Mouse (Mus musculus) embryonic facial prominence, embryonic 15.5 days (tissue): ENCODE data around the gene Gm17727. TPM values are rescaled to one million over a fixed set of nuclear protein-coding genes. Genes with fewer than 3 reads are reported as not detected.
"Not testable (repeated sequence)": the region's sequence is repeated elsewhere in the genome, so short reads cannot be mapped to it uniquely, and the experiment has no call there.

Experiments
- ATAC-seq: fragments of 200-750 bp; cut with Nextera tagmentation; 2 replicates; pipeline ENCODE4 v1.8.0; 2017; ENCODE audit warnings: low read depth, moderate TSS enrichment; ENCODE audit not compliant: insufficient number of reproducible peaks, low FRiP score, low TSS enrichment
- H3K27ac ChIP-seq: fragments of 300-500 bp; sonication (generic); replicated peaks from 2 replicates; pipeline ENCODE4 v1.5.1; 2015; ENCODE audit warnings: mild to moderate bottlenecking, inconsistent platforms
- H3K27me3 ChIP-seq: fragments of 300-500 bp; sonication (generic); 2 replicates; pipeline ENCODE4 v1.6.1; 2015; ENCODE audit warnings: inconsistent platforms
- H3K36me3 ChIP-seq: fragments of 300-500 bp; sonication (generic); 2 replicates; pipeline ENCODE4 v1.6.1; 2015; ENCODE audit warnings: mild to moderate bottlenecking, inconsistent platforms
- H3K4me1 ChIP-seq: fragments of 300-500 bp; sonication (generic); 2 replicates; pipeline ENCODE4 v1.6.1; 2015; ENCODE audit warnings: inconsistent platforms
- H3K4me2 ChIP-seq: fragments of 300-500 bp; sonication (generic); replicated peaks from 2 replicates; pipeline ENCODE4 v1.6.1; 2015; ENCODE audit warnings: mild to moderate bottlenecking, inconsistent platforms
- H3K4me3 ChIP-seq: fragments of 300-500 bp; sonication (generic); replicated peaks from 2 replicates; pipeline ENCODE4 v1.5.1; 2015; ENCODE audit warnings: mild to moderate bottlenecking, inconsistent platforms
- H3K9ac ChIP-seq: fragments of 300-500 bp; sonication (generic); 2 replicates; pipeline ENCODE4 v1.6.1; 2015; ENCODE audit warnings: inconsistent platforms
- H3K9me3 ChIP-seq: fragments of 300-500 bp; sonication (generic); replicated peaks from 2 replicates; pipeline ENCODE4 v1.6.1; 2016; ENCODE audit warnings: inconsistent platforms
- WGBS: fragments of 180-500 bp; shearing (Covaris S2); methylation state at CpG from one replicate; pipeline ENCODE4 v1.1.7; 2015; 5-methylcytosine and 5-hydroxymethylcytosine counted together
- polyA plus RNA-seq: library from polyadenylated mRNA; unstranded; fragments of >200 nt; fragmentation: Nextera tagmentation; extraction: Ambion mirVana; gene quantifications from 2 replicates; pipeline ENCODE4 v1.2.1, GENCODE M21; 2015

Gene Gm17727
- polyA plus RNA-seq, result not detected in 2 replicates

DNA sequence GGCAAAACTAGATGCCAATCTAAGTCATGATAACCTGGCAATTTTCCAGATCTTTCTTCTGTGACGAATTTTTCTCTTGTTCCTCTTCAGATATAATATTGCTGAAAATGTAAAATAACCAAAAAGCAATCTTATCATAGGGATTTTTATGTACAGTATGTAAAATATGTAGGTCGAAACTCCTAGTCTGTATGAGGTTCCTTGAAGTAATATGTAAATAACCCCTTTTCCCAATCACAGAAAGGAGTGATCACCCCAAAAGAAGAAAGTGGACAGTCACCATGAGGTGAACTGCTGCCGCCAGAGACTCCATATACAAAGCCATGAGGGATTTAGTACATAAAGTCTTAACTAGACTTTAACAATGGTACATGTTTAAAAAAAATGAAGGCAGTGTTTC lies at the start of gene Gm17727:
TSS of gene Gm17727 (minus strand) at position 101 of the 400 bp plus-strand sequence.
- Histone ChIP-seq H3K27me3 (no peaks in the 10 kb centered on the region), H3K9ac (no peak within 1 kb of the TSS), H3K4me1 (no peaks in the 10 kb centered on the region), H3K4me2 (no peak within 1 kb of the TSS), H3K36me3 (no peaks in the 10 kb centered on the region), H3K27ac (no peak within 1 kb of the TSS), H3K9me3 (0 out of 2 replicates have a peak, but pooled peaks cover 5% of the 10 kb centered on the region), H3K4me3 (no peak within 1 kb of the TSS)
- no peak for ATAC-seq
- 58% methylated on average over 3 of the region's 3 CpGs for WGBS

DNA sequence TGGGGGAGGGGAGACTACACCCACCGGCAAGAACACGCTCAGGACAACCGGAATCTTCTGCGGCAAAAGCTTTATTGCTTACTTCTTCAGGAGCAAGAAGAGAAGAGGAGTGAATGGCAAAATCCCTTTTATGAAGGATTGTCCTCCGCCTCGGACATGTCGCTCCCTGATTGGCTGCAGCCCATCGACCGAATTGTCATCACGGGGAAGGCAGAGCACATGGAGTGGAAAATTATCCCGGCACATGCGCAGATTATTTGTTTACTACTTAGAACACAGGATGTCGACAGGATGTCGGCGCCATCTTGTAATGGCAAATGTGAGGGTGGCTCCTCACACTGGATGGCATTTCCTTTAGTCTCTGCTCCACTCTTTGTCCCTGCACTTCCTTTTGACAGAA lies 40.0 kb upstream of the Gm17727 start:
- not testable (repeated sequence) for H3K27me3 ChIP-seq, ATAC-seq, H3K4me1 ChIP-seq, H3K4me2 ChIP-seq, H3K27ac ChIP-seq, H3K9me3 ChIP-seq, H3K9ac ChIP-seq, H3K36me3 ChIP-seq, H3K4me3 ChIP-seq
- WGBS, result 93% methylated on average over 15 of the region's 15 CpGs

DNA sequence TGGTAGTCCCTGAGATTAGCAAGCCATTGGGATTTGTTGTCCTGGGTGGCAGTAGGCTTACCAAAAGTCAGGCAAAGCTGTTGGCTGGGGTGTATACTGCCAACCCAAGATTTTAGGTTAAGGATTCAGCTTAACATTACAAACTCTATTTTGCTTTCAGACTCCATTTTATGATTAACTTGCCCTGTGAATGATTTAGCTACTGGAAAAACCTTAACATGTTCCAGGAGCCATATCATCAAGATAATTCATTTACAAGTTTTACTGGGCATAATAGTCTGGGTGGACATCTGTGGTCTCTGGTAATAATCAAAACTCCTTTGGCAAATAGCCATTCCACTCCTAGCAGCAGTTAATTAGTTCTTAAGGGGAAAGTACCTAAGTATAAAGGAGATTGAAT lies 20.2 kb upstream of the Gm17727 start:
- no peaks in the 10 kb centered on the region for H3K36me3 ChIP-seq
- H3K4me3 ChIP-seq, result no peak overlapping the region
- H3K9ac ChIP-seq, result no peak overlapping the region
- no peaks in the 10 kb centered on the region for H3K9me3 ChIP-seq
- H3K4me1 ChIP-seq, result no peaks in the 10 kb centered on the region
- H3K27ac ChIP-seq, result no peak overlapping the region
- H3K4me2 ChIP-seq, result no peak overlapping the region
- H3K27me3 ChIP-seq, result no peaks in the 10 kb centered on the region
- ATAC-seq, result no peak

DNA sequence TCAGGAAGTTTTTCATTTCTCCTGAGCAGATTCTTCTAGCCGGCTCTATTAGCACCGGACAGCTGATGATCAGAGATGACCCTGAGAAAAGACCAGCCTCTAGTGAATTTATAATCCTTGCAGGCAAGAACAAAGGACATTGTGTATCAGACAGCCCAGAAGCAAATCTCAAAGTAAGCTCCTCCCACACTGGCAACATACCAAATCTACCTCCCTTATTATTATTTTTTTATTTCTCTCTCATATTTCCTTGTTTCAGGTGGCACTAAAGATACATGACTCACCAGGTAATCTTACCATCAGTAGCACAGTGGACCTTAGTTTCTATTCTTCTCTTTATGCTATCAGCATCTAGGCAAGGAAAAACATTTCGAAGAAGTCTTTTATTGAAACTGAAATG lies 12.1 kb upstream of the Gm17727 start, which contains the start of the genes Gm27235 and D730048I06Rik:
TSS of gene Gm27235 (minus strand) at position 101 of the 400 bp plus-strand sequence.
TSS of gene D730048I06Rik (minus strand) at position 112 of the 400 bp plus-strand sequence.
- Histone ChIP-seq H3K4me3 (no peak within 1 kb of the TSS), H3K9me3 (0 out of 2 replicates have a peak, but pooled peaks cover 5% of the 10 kb centered on the region), H3K9ac (no peak within 1 kb of the TSS), H3K36me3 (no peaks in the 10 kb centered on the region), H3K27ac (no peak within 1 kb of the TSS), H3K4me2 (no peak within 1 kb of the TSS), H3K4me1 (no peaks in the 10 kb centered on the region), H3K27me3 (no peaks in the 10 kb centered on the region)
- no peak for ATAC-seq
- WGBS, result 91% methylated on average over 3 of the region's 3 CpGs

DNA sequence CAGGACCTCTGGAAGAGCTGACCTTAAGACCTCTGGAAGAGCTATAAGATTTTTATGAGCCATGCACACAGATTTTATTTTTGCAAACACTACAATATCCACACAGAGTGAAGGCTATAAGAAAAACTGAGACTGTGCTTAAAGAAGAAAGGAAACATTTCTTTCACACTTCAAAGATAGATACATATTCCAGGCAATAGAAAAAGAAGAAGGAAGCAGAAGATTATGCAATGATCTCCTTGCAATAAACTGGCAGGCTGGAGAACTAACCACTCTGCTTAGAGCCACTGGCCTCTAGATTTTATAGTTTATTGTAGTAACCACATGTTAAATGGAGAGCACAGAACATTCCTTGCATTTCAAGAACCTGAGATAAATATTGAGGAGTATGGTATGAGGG lies 21.1 kb downstream of the Gm17727 start:
- Histone ChIP-seq H3K4me3 (no peak overlapping the region), H3K27me3 (no peaks in the 10 kb centered on the region), H3K27ac (no peak overlapping the region), H3K9me3 (no peaks in the 10 kb centered on the region), H3K36me3 (no peaks in the 10 kb centered on the region), H3K9ac (no peak overlapping the region), H3K4me1 (no peaks in the 10 kb centered on the region), H3K4me2 (no peak overlapping the region)
- no peak for ATAC-seq

DNA sequence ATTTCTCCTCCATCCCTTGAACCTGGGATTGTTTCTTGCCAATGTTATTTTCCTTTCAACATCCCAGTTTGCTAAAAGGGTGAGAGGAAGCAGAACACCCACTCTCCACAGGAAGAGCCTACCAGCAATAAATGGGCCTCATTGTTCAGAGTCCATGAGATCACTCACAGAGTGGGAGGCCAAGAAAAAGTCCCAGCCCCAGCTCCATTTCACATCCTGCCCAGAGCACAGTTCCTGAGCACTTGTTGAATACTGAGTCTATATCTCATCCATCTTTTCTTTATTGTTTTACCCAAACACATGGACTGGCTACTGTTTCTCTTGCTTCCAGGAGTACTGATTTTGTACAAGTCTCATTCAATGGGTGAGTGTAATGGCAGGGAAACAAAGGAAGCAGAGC lies 37.2 kb downstream of the Gm17727 start, which contains the start of gene Gm17677:
TSS of gene Gm17677 (plus strand) at position 301 of the 400 bp plus-strand sequence.
- H3K36me3 ChIP-seq, result no peaks in the 10 kb centered on the region
- H3K9ac ChIP-seq, result no peak within 1 kb of the TSS
- no peaks in the 10 kb centered on the region for H3K4me1 ChIP-seq
- no peak for ATAC-seq
- no peak within 1 kb of the TSS for H3K4me3 ChIP-seq
- no peak within 1 kb of the TSS for H3K4me2 ChIP-seq
- H3K27ac ChIP-seq, result no peak within 1 kb of the TSS
- H3K27me3 ChIP-seq, result no peaks in the 10 kb centered on the region
- no peaks in the 10 kb centered on the region; the same call in 1 of the 2 replicates for H3K9me3 ChIP-seq

Other genes starting within 250 kb of the Gm17727 start
- gene Ddx25, start 219.6 kb downstream of the Gm17727 start, polyA plus RNA-seq, result 2.3 and 2.8 TPM in 2 replicates
- gene Pus3, start 219.5 kb downstream of the Gm17727 start, polyA plus RNA-seq, result 17.6 and 18.9 TPM in 2 replicates
- 0.53 and 1.1 TPM in 2 replicates for gene Pate2, start 207.8 kb downstream of the Gm17727 start, polyA plus RNA-seq
- gene Hyls1, start 207.7 kb downstream of the Gm17727 start, polyA plus RNA-seq, result 19.5 and 23.1 TPM in 2 replicates
- gene Pate4, start 166.2 kb downstream of the Gm17727 start, polyA plus RNA-seq, result 0.27 TPM in 1 of 2 replicates, not detected in the other
- not detected in 2 replicates for gene Pate3, start 129.9 kb downstream of the Gm17727 start, polyA plus RNA-seq
- not detected in 2 replicates for gene Pate1, start 90.7 kb downstream of the Gm17727 start, polyA plus RNA-seq
- gene Gm17677, start 37.1 kb downstream of the Gm17727 start, polyA plus RNA-seq, result not detected in 2 replicates
- gene Gm27235, start 12.0 kb upstream of the Gm17727 start, polyA plus RNA-seq, result not detected in 2 replicates
- not detected in 2 replicates for gene D730048I06Rik, start 12.0 kb upstream of the Gm17727 start, polyA plus RNA-seq
- not detected in 2 replicates for gene 9230110F15Rik, start 66.0 kb upstream of the Gm17727 start, polyA plus RNA-seq
- gene 9230113P08Rik, start 130.3 kb upstream of the Gm17727 start, polyA plus RNA-seq, result not detected in 2 replicates